Mouse (Mus musculus) CH12.LX (cell line): ENCODE results near the gene Gdpd2.

Experiments used
- CTCF ChIP-seq, 2 experiments: IDR thresholded peaks in 1 of 2; conservative IDR thresholded peaks in 1 of 2; 2 replicates each; pipeline ENCODE4 v1.5.1; 2011 to 2012; ENCODE audit warnings: low read depth in 2 of 2, low read length in 2 of 2, improper control_type of control experiment in 1 of 2, inconsistent platforms in 1 of 2, mild to moderate bottlenecking in 1 of 2, moderate library complexity in 1 of 2
- HCFC1 ChIP-seq: IDR thresholded peaks from 2 replicates; pipeline ENCODE4 v1.6.1; 2012; ENCODE audit warnings: low read depth, mild to moderate bottlenecking, inconsistent platforms, low read length, improper control_type of control experiment
- MEF2A ChIP-seq: IDR thresholded peaks from 2 replicates; pipeline ENCODE4 v1.6.1; 2014; ENCODE audit warnings: low read depth, mild to moderate bottlenecking, inconsistent platforms, low read length, improper control_type of control experiment, borderline replicate concordance
- NELFE ChIP-seq: IDR thresholded peaks from 2 replicates; pipeline ENCODE4 v1.6.1; 2011; ENCODE audit warnings: low read depth, low read length, improper control_type of control experiment
- POLR2A ChIP-seq: IDR thresholded peaks from 2 replicates; pipeline ENCODE4 v1.6.1; 2011; ENCODE audit warnings: low read depth, mild to moderate bottlenecking, improper control_type of control experiment, low read length
- POLR2AphosphoS2 ChIP-seq: IDR thresholded peaks from 2 replicates; pipeline ENCODE4 v1.6.1; 2011; ENCODE audit warnings: low read depth, low read length, improper control_type of control experiment
- ZC3H11A ChIP-seq: IDR thresholded peaks from 2 replicates; pipeline ENCODE4 v1.6.1; 2012; ENCODE audit warnings: low read depth, mild to moderate bottlenecking, inconsistent platforms, low read length, improper control_type of control experiment

GRCm38 (mm10) chrX:100767181-100767884, 37.7 kb downstream of the Gdpd2 start, which contains the start of gene Dlg3:
- TF ChIP-seq ZC3H11A (no peak), POLR2AphosphoS2 (no peak), POLR2A (no peak), MEF2A (no peak), HCFC1 (no peak), CTCF (conservative IDR thresholded peaks at IDR 0.05 in 1 of 2, IDR thresholded peaks at IDR 0.05 in 1 of 2; ENCODE audit: low read depth in 2 of 2, low read length in 2 of 2) (no peak), NELFE (no peak)
